9 mouse cellular contexts compared by ENCODE assay signal in genomic region chr7:29290691-29291485, GRCm38 (mm10). TPM values are rescaled to one million over a fixed set of nuclear protein-coding genes. Genes with fewer than 3 reads are reported as not detected.
DNase-seq lines count a peak whose midpoint lies in the region; ATAC-seq lines count a peak whose summit lies in the region.
"Had no signal": no experiment of that assay in that cellular context is flagged by ENCODE, and none has a peak within 500 bp of the region (broad histone marks: within the 10 kb centered on the region; RNA-seq: fewer than 3 reads in every experiment).

No protein-coding gene starts in this region.

- whole genome bisulfite sequencing in midbrain, embryonic 10.5 days: 43% methylated on average over 11 of the region's 11 CpGs
- 29% methylated on average over 11 of the region's 11 CpGs for WGBS in midbrain, embryonic 15.5 days
- WGBS in limb, embryonic 10.5 days: 19% methylated on average over 11 of the region's 11 CpGs

- no peaks in the 10 kb centered on the region for H3K36me3 ChIP-seq in midbrain, embryonic 10.5 days
- no peaks in the 10 kb centered on the region for H3K36me3 ChIP-seq in midbrain, embryonic 15.5 days (replicated peaks)
- no peaks in the 10 kb centered on the region for H3K36me3 ChIP-seq in limb, embryonic 10.5 days

- ATAC-seq in midbrain, embryonic 15.5 days (replicated peaks): no peak

- peak overlapping the region; percentile 87 for H3K27ac ChIP-seq in midbrain, embryonic 10.5 days (replicated peaks)
- H3K27ac ChIP-seq in midbrain, embryonic 15.5 days: no peak overlapping the region
- peak overlapping the region; percentile 82 for H3K27ac ChIP-seq in limb, embryonic 10.5 days
- H3K27ac ChIP-seq: macrophage had no signal

- H3K4me1 ChIP-seq in midbrain, embryonic 10.5 days: peaks cover 58% of the 10 kb centered on the region
- H3K4me1 ChIP-seq in midbrain, embryonic 15.5 days: peaks cover 24% of the 10 kb centered on the region
- H3K4me1 ChIP-seq in limb, embryonic 10.5 days: peaks cover 60% of the 10 kb centered on the region

- H3K9ac ChIP-seq in midbrain, embryonic 15.5 days: no peak overlapping the region

- peaks cover 39% of the 10 kb centered on the region for H3K27me3 ChIP-seq in midbrain, embryonic 10.5 days (ENCODE audit: low read depth, poor library complexity, severe bottlenecking)
- no peaks in the 10 kb centered on the region for H3K27me3 ChIP-seq in midbrain, embryonic 15.5 days (replicated peaks)
- peaks cover 43% of the 10 kb centered on the region for H3K27me3 ChIP-seq in limb, embryonic 10.5 days (ENCODE audit: low read depth, poor library complexity, severe bottlenecking)

- no peaks in the 10 kb centered on the region for H3K9me3 ChIP-seq in midbrain, embryonic 10.5 days (replicated peaks)
- no peaks in the 10 kb centered on the region for H3K9me3 ChIP-seq in midbrain, embryonic 15.5 days
- H3K9me3 ChIP-seq in limb, embryonic 10.5 days (replicated peaks): no peaks in the 10 kb centered on the region

- peak overlapping the region; percentile 72 for H3K4me3 ChIP-seq in midbrain, embryonic 10.5 days
- no peak overlapping the region for H3K4me3 ChIP-seq in midbrain, embryonic 15.5 days
- H3K4me3 ChIP-seq in limb, embryonic 10.5 days: peak overlapping the region; percentile 7; the same call in 1 of the 2 replicates

- no peak overlapping the region for H3K4me2 ChIP-seq in midbrain, embryonic 15.5 days

- DNase-seq in cerebellum, adult 9-10 months: peak; percentile 55
- no peak for DNase-seq in cerebellum, postnatal 4 days (ENCODE audit: low spot score in 2 of 2)
- DNase-seq in midbrain, embryonic 10.5 days (ENCODE audit: low spot score): no peak
- DNase-seq in limb, embryonic 10.5 days (ENCODE audit: low spot score): peak; percentile 42
- peak; percentile 63 for DNase-seq in testis, postnatal 10 days (ENCODE audit: low spot score)
- no peak for DNase-seq in urinary bladder, postnatal 36 days (ENCODE audit: low spot score in 2 of 2)
- no peak for DNase-seq in spleen, postnatal 36 days (ENCODE audit: low spot score in 2 of 2)

RNA-seq across cellular contexts. Expression of gene Ppp1r14a, which starts 1.8 kb away (rescaled TPM):
- polyA plus RNA-seq in midbrain, embryonic 10.5 days (2016; fragmentation: Nextera tagmentation; extraction: Ambion mirVana): 21.9 and 22.2 TPM in 2 replicates
- polyA plus RNA-seq in midbrain, embryonic 15.5 days (2015; fragmentation: Nextera tagmentation; extraction: Ambion mirVana): 3.3 and 4.3 TPM in 2 replicates
- polyA plus RNA-seq in limb, embryonic 10.5 days (2016; fragmentation: Nextera tagmentation; extraction: Ambion mirVana): 5.4 and 6.1 TPM in 2 replicates
- polyA plus RNA-seq: macrophage had no signal

RNA-seq across cellular contexts. Expression of gene Spint2, which starts 9.2 kb away (rescaled TPM):
- polyA plus RNA-seq in midbrain, embryonic 10.5 days (2016; fragmentation: Nextera tagmentation; extraction: Ambion mirVana): 20.5 and 20.8 TPM in 2 replicates
- 72.4 and 77.3 TPM in 2 replicates for polyA plus RNA-seq in midbrain, embryonic 15.5 days (2015; fragmentation: Nextera tagmentation; extraction: Ambion mirVana)
- 58.8 and 71.8 TPM in 2 replicates for polyA plus RNA-seq in limb, embryonic 10.5 days (2016; fragmentation: Nextera tagmentation; extraction: Ambion mirVana)

RNA-seq across cellular contexts. Expression of gene Dpf1, which starts 12.9 kb away (rescaled TPM):
- polyA plus RNA-seq in midbrain, embryonic 10.5 days (2016; fragmentation: Nextera tagmentation; extraction: Ambion mirVana): 38.8 and 55.4 TPM in 2 replicates
- 256 and 261 TPM in 2 replicates for polyA plus RNA-seq in midbrain, embryonic 15.5 days (2015; fragmentation: Nextera tagmentation; extraction: Ambion mirVana)
- polyA plus RNA-seq in limb, embryonic 10.5 days (2016; fragmentation: Nextera tagmentation; extraction: Ambion mirVana): 24.0 and 32.9 TPM in 2 replicates

RNA-seq across cellular contexts. Expression of gene 2200002D01Rik, which starts 42.6 kb away (rescaled TPM):
- 4.2 and 4.7 TPM in 2 replicates for polyA plus RNA-seq in midbrain, embryonic 10.5 days (2016; fragmentation: Nextera tagmentation; extraction: Ambion mirVana)
- polyA plus RNA-seq in midbrain, embryonic 15.5 days (2015; fragmentation: Nextera tagmentation; extraction: Ambion mirVana): 1.1 and 1.5 TPM in 2 replicates
- 2.6 and 3.4 TPM in 2 replicates for polyA plus RNA-seq in limb, embryonic 10.5 days (2016; fragmentation: Nextera tagmentation; extraction: Ambion mirVana)
- polyA plus RNA-seq: macrophage had no signal

RNA-seq across cellular contexts. Expression of gene Yif1b, which starts 52.8 kb away (rescaled TPM):
- polyA plus RNA-seq in midbrain, embryonic 10.5 days (2016; fragmentation: Nextera tagmentation; extraction: Ambion mirVana): 106 and 111 TPM in 2 replicates
- 91.2 and 95.1 TPM in 2 replicates for polyA plus RNA-seq in midbrain, embryonic 15.5 days (2015; fragmentation: Nextera tagmentation; extraction: Ambion mirVana)
- 99.8 and 103 TPM in 2 replicates for polyA plus RNA-seq in limb, embryonic 10.5 days (2016; fragmentation: Nextera tagmentation; extraction: Ambion mirVana)

Comparison
In these comparisons a context has a peak if more than half of its experiments do, and no peak if none do; other contexts are left out.
1. DNase-seq: peak in cerebellum, adult 9-10 months (single experiment), limb, embryonic 10.5 days (single experiment) and testis, postnatal 10 days (single experiment); none in cerebellum, postnatal 4 days (0 of 2), midbrain, embryonic 10.5 days (single experiment), urinary bladder, postnatal 36 days (0 of 2) and spleen, postnatal 36 days (0 of 2).